Mouse (Mus musculus): ENCODE measurements around the gene Ankrd44. TPM values are rescaled to one million over a fixed set of nuclear protein-coding genes. Genes with fewer than 3 reads are reported as not detected.

Gene Ankrd44
- polyA plus RNA-seq, 1 experiment from 2014 or later, result 22.5 TPM

Small RNA genes within 50 kb of the gene (microRNA-seq; reads per million reads assigned to microRNA genes)
- not detected for gene Gm24053

Other genes with a start within 250 kb of the Ankrd44 start
- 334 and 363 TPM in 2 replicates for gene Sf3b1, start 101.1 kb upstream of the Ankrd44 start, polyA plus RNA-seq (2014; fragmentation: Nextera tagmentation; extraction: Ambion mirVana)
- gene Coq10b, start 126.4 kb upstream of the Ankrd44 start, polyA plus RNA-seq (2014; fragmentation: Nextera tagmentation; extraction: Ambion mirVana), result 19.7 and 24.1 TPM in 2 replicates
- 407 and 441 TPM in 2 replicates for gene Hspe1, start 161.7 kb upstream of the Ankrd44 start, polyA plus RNA-seq (2014; fragmentation: Nextera tagmentation; extraction: Ambion mirVana)
- gene Hspd1, start 161.9 kb upstream of the Ankrd44 start, polyA plus RNA-seq (2014; fragmentation: Nextera tagmentation; extraction: Ambion mirVana), result 298 and 302 TPM in 2 replicates
- 159 and 162 TPM in 2 replicates for gene Mob4, start 204.8 kb upstream of the Ankrd44 start, polyA plus RNA-seq (2014; fragmentation: Nextera tagmentation; extraction: Ambion mirVana)

Measured in stomach, embryonic 14.5 days (tissue).